Mouse (Mus musculus): ENCODE results near the gene Akr1c20. TPM values are rescaled to one million over a fixed set of nuclear protein-coding genes. Genes with fewer than 3 reads are reported as not detected.

The Akr1c20 gene
- 0.94 and 22.9 TPM in 2 replicates for total RNA-seq (2021)
- long read RNA-seq, experiment 1, partial matches to known transcripts, result 1 of 2 reads
- long read RNA-seq, experiment 1, other reads (novel, unspliced or antisense), result 0 of 2 reads
- long read RNA-seq, experiment 2, transcript Akr1c20-202 (9 exons, 1,337 nt), result major isoform, 7 of 23 reads
- long read RNA-seq, experiment 2, partial matches to known transcripts, result 11 of 23 reads
- long read RNA-seq, experiment 2, other reads (novel, unspliced or antisense), result 5 of 23 reads

DNA sequence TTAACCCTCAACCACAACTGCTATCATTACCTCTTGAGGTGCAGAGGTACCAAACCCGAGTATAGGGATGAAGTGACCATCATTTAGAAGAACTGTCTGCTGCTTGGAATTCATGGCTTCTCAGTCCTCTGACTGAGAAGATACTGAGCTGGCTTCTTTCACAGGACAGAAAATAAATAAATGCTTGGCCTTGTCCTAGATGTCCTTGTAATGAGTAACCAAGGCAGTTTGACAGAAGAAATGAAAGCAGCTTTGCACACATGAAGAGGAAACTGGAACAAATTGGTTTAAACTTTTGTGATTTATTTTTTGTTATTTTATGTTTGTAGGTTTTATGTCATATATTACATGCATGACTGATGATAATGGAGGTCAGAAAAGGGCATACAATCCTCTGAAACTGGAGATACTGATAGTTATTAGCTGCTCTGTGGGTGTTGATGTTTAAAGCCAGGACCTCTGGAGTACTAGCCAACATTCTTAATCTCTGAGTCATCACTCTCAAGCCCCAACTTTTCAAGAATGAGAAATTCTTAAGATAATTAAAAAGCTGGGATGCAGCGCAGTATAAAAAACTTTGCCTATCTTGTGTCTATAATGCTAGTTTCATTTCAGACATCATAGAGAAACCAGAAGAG lies at the start of gene Akr1c20:
Gene Akr1c20 (minus strand): TSS at position 145 of the 638 bp plus-strand sequence.
- no peak for DNase-seq

DNA sequence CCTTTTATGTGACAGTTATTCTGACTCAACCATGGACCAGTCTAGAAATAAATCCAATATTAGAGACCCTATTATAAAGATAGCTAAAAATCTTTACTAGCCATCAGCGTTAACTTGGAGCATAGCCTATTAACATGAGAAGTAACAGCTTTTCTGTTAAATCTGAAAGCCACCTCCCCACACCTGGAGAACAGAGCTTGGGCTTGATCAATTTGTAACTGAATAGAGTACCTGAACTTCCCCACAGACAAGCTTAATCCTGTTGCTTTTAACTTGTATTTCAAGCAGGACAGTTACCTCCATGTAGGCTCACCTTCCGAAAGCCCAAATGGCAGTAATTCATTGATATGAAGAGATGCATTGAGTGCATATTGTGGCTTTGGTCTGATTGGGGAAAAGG lies 42.9 kb upstream of the Akr1c20 start:
- DNase-seq, result no peak

DNA sequence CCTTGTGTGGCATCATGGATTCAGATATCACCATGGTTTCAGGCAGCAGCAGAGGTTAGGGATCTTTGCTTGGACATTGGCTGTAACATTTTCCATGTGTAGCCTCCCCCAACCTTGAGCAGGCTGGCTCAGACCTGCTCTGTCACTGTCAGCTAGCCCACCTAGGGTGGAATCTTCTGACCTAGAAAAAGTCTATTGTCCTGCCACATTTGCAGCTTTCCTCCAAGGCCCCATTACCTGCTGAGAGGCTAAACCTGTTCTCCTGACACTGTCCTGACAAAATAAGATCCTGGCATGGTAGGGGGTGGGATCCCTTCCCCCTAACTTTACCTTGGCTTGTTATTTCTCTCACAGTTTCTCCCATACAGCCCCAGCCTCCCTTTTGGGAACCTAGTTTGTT lies 37.4 kb upstream of the Akr1c20 start:
- no peak for DNase-seq

DNA sequence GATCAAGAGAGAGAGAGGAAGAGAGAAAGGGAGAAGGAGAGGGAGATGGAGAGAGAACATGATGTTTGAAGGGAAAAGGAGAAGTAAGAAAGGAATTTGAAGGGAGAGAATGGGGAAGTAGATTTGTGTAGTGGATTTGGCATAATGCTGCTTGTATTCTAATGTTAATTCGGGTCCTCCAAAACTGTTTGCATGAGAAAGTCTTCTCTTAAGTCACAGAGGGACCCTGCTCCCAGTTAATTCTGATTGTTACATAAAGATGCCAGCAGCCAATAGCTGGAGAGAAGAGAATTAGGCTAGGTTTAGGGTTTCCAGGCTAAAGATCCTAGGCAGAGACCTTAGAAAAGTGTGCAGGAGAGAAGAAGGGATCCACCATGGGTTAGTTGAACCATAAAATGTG lies 36.0 kb upstream of the Akr1c20 start:
- DNase-seq, result no peak

DNA sequence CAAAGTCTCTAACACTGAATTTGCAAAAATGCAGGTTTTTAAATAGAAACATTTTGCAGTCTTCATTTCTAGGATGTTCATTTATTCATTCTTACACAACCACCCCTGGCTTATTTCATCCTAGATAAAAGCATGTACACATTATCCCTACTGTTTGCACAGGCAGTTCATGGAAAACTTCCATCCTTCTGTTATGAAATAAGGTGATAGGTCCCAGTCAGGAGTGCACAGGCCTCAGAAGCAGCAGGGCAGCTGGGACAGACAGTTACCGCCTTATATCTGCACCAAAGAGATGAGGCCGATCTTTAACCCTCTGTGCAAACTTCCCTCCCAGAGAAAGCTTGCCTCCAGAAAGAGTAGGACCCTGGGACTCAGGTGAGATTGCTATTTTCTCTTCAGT lies 8.3 kb downstream of the Akr1c20 start:
- DNase-seq, result no peak

DNA sequence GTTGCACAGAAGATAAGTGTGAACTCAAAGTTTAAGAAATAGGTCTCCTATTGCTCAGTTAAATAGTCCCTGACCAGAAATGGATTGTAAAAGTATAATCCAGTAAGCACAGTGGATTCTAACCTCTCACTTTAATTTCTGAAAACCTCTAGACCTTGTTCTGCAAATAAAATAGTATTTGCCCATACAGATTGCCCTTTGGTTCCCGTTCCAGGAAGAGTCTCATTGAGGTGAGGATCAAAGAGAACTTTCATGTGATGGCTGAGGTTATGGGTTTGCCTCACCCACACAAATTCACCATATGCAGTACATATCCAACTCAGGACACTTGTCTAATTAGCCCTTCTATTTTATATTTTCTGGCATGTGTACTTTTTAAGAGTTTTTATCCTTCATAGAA lies 55.2 kb downstream of the Akr1c20 start:
- DNase-seq, result no peak

DNA sequence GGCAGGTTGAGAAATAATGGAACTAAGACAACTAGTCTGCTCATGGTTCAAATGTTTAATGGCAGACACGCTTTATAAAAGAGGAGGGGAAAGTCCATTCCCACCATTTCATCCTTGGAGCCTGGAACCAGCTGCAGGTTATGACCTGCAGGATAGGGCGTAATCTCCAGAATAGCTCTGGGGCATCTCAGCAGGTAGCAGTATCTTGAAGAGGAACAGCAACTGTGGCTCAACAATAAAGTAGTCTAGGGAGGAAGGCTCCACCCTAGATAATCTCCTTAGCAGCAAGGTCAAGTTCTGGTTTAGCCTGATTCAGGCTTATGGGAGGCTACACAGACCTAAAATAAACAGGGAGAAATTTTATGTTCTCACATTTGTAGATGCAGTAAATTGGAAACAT lies 57.5 kb downstream of the Akr1c20 start:
- no peak for DNase-seq

Other genes with a start within 250 kb of the Akr1c20 start
- gene Akr1c12, start 243.9 kb downstream of the Akr1c20 start, total RNA-seq (2021), result 0.34 and 3.4 TPM in 2 replicates
- gene Akr1c6, start 89.0 kb downstream of the Akr1c20 start, total RNA-seq (2021), result 0.86 and 53.9 TPM in 2 replicates
- gene Akr1c21, start 50.7 kb upstream of the Akr1c20 start, total RNA-seq (2021), result not detected in 2 replicates
- 22.8 and 29.6 TPM in 2 replicates for gene Akr1e1, start 85.8 kb upstream of the Akr1c20 start, total RNA-seq (2021)

Data from adrenal gland, postnatal 14 days (tissue).